Mouse (Mus musculus): ENCODE measurements at regions not wholly inside any gene's neighbourhood (a gene's known extent, or its start where the extent isn't known, plus 50 kb on each side); places are given as distances from the start of the nearest gene placed in this dataset.

DNA sequence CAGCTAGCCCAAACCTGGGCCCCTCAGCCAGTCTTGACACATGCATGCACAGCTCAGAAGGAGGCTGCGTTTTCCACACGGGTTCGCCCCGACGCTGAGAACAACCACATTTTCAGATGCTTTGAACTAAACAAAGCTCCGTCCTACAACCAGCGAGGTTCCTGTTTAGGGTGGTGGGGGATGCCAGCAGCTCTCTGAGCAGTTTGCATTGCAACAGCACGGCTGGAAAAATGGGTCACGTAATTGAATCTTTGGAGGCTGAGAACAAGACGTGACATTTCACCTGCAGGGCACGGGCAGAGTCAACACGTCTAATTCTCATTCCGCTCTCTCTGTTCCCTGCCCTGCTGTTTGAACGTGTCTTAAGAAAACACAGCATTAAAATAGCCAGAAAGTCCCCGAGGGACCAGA lies 119.2 kb downstream of the Syk start:
- no peaks in the 10 kb centered on the region for H3K9me3 ChIP-seq (replicated peaks; ENCODE audit: control insufficient read depth, low read length)
- WGBS, result 29% methylated on average over 15 of the region's 15 CpGs
- H3K27ac ChIP-seq (ENCODE audit: low read length), result peak overlapping the region; percentile 69; the same call in 1 of the 2 replicates
- H3K4me1 ChIP-seq (ENCODE audit: control insufficient read depth, insufficient read depth, low read length), result 0 out of 2 replicates have a peak, but pooled peaks cover 6% of the 10 kb centered on the region
- H3K4me2 ChIP-seq (ENCODE audit: low read depth, low read length), result peak overlapping the region; percentile 20
- H3K36me3 ChIP-seq (ENCODE audit: control insufficient read depth, insufficient read depth, low read length), result no peaks in the 10 kb centered on the region
- no peak overlapping the region for H3K9ac ChIP-seq (ENCODE audit: low read length)
- no peaks in the 10 kb centered on the region for H3K27me3 ChIP-seq (ENCODE audit: control insufficient read depth, insufficient read depth, low read length)
- ATAC-seq (ENCODE audit: insufficient read depth, low FRiP score), result 0 out of 2 replicates have a peak, but pooled peaks have one; percentile 47
- no peak overlapping the region for H3K4me3 ChIP-seq (replicated peaks; ENCODE audit: low read length)

DNA sequence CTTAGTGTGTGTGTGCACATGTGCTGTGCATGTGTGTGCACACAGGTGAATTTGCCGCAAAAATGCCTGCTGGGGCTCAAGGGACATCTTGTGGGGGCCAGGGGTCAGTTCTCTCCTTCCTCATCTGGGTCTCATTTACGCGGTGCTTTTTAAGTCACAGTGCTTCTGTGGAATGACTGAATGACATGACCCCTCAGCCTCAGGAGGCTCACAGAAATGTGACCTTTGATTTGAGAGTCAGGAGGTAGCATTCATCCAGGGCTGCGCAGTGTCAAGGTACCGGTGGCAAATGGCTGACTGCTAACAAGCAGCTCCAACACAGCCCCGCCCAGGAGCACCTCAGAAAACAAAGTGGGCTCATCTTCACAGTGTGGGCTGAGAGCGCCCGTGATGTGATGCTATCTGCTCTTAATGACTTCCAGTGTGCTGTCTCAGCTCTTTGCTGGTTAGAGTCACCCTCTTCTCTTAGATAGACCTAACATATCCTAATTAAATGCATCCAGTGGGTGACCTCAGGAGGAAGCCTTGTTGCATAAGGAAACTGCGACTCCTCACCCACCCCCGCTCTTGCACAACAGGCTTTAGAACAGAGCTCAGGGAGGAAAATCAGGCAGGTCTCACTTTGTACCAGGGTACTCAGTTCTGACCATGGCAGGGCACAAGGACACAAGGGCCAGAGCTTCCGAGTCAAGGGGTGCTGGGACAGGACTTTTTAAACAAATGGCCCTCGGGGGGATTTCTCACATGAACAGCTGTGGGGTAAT lies 120.6 kb downstream of the Syk start:
- 0 out of 2 replicates have a peak, but pooled peaks cover 6% of the 10 kb centered on the region for H3K4me1 ChIP-seq (ENCODE audit: control insufficient read depth, insufficient read depth, low read length)
- H3K4me3 ChIP-seq (replicated peaks; ENCODE audit: low read length), result no peak overlapping the region
- no peak for ATAC-seq (ENCODE audit: insufficient read depth, low FRiP score)
- H3K36me3 ChIP-seq (ENCODE audit: control insufficient read depth, insufficient read depth, low read length), result no peaks in the 10 kb centered on the region
- no peak overlapping the region for H3K27ac ChIP-seq (ENCODE audit: low read length)
- 67% methylated on average over 12 of the region's 12 CpGs for WGBS
- H3K27me3 ChIP-seq (ENCODE audit: control insufficient read depth, insufficient read depth, low read length), result no peaks in the 10 kb centered on the region
- no peak overlapping the region for H3K4me2 ChIP-seq (ENCODE audit: low read depth, low read length)
- H3K9me3 ChIP-seq (replicated peaks; ENCODE audit: control insufficient read depth, low read length), result no peaks in the 10 kb centered on the region
- no peak overlapping the region for H3K9ac ChIP-seq (ENCODE audit: low read length)

DNA sequence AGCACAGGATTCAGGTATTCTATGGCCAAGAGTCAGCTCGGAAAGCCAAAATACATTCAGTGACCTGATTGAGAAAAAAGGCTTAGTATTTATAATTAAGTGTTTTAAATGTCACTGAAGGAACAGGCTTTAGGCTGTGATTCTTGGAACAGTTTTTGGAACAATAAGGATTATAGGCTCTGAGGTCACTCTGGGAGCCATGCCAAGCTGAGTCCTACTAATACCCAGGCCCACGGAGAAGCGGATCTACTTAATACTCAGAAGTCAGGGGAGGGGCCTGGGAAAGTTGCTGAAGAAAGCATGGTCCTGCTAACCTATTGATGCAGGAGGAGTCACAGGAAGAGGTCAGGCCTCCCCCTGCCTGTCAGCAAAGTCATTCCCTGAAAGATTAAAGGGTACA lies 121.7 kb downstream of the Syk start:
- H3K27me3 ChIP-seq (ENCODE audit: control insufficient read depth, insufficient read depth, low read length), result no peaks in the 10 kb centered on the region
- H3K27ac ChIP-seq (ENCODE audit: low read length), result no peak overlapping the region
- no peaks in the 10 kb centered on the region for H3K9me3 ChIP-seq (replicated peaks; ENCODE audit: control insufficient read depth, low read length)
- peak; percentile 58; the same call in 1 of the 2 replicates for ATAC-seq (ENCODE audit: insufficient read depth, low FRiP score)
- 0 out of 2 replicates have a peak, but pooled peaks cover 6% of the 10 kb centered on the region for H3K4me1 ChIP-seq (ENCODE audit: control insufficient read depth, insufficient read depth, low read length)
- 33% methylated on average over 3 of the region's 3 CpGs for WGBS
- H3K4me3 ChIP-seq (replicated peaks; ENCODE audit: low read length), result no peak overlapping the region
- H3K36me3 ChIP-seq (ENCODE audit: control insufficient read depth, insufficient read depth, low read length), result no peaks in the 10 kb centered on the region
- H3K4me2 ChIP-seq (ENCODE audit: low read depth, low read length), result no peak overlapping the region
- no peak overlapping the region for H3K9ac ChIP-seq (ENCODE audit: low read length)

DNA sequence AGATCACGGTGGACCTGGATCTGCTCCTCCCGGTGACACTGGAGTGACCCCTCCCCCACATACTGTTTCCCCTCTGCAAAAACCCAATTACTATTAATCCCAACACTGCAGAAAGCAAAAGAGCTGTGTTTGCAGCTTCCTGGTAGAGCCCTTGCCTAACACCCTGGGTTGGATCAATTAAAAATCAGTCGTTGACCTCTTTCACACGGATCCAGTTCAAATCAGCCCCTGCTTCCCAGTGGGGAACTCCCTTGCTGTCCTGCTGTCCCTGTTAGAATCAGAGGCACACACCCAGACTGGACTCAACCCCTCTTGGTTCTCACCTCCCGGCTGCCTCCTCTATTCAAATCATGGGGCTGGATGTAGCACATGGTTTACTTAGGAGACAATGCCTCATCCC lies 126.6 kb downstream of the Syk start:
- ATAC-seq (ENCODE audit: insufficient read depth, low FRiP score), result no peak
- WGBS, result 54% methylated on average over 5 of the region's 5 CpGs
- no peaks in the 10 kb centered on the region for H3K4me1 ChIP-seq (ENCODE audit: control insufficient read depth, insufficient read depth, low read length)

DNA sequence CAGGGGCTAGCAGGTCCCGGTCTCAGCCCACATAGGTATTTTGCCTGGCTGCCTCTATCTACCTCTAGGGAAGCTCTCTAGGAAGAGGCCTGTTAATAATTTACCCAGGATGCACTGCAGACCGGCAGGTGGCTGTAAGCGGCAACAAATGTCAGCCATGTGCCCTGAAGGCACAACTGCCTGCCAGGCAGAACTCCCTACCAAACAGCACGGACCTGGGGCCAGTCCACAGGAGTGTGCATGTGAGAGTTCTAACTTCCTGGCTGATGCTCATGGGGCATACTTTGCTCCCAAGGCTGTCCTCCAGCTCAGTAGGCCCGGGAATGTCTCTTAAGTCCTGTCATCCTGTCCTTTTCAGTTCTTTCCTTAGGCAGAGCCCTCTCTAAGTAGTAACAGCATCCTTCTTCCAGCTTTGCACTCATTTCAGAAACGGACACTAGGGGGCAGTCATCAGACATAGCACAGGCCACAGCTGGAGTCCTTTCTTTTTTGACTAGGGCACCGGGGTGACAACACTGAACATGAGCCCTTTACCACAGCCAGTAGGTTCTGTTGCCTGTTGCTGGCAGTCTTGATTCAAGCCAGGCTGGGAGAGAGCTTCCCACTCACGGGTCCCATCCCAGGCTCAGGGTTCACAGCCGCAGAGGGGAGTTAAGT lies 128.9 kb downstream of the Syk start:
- Histone ChIP-seq H3K4me3 (replicated peaks; ENCODE audit: low read length) (no peak overlapping the region), H3K4me1 (ENCODE audit: control insufficient read depth, insufficient read depth, low read length) (no peaks in the 10 kb centered on the region), H3K9me3 (replicated peaks; ENCODE audit: control insufficient read depth, low read length) (no peaks in the 10 kb centered on the region), H3K4me2 (ENCODE audit: low read depth, low read length) (no peak overlapping the region), H3K27me3 (ENCODE audit: control insufficient read depth, insufficient read depth, low read length) (no peaks in the 10 kb centered on the region), H3K27ac (ENCODE audit: low read length) (no peak overlapping the region), H3K9ac (ENCODE audit: low read length) (no peak overlapping the region), H3K36me3 (ENCODE audit: control insufficient read depth, insufficient read depth, low read length) (no peaks in the 10 kb centered on the region)
- ATAC-seq (ENCODE audit: insufficient read depth, low FRiP score), result peak; percentile 69; the same call in 1 of the 2 replicates
- WGBS, result 26% methylated on average over 9 of the region's 9 CpGs

More for the DNA sequence above, 126.6 kb downstream of the Syk start:
- no peak overlapping the region for H3K9ac ChIP-seq (ENCODE audit: low read length)
- H3K36me3 ChIP-seq (ENCODE audit: control insufficient read depth, insufficient read depth, low read length), result no peaks in the 10 kb centered on the region
- no peak overlapping the region for H3K27ac ChIP-seq (ENCODE audit: low read length)
- H3K27me3 ChIP-seq (ENCODE audit: control insufficient read depth, insufficient read depth, low read length), result no peaks in the 10 kb centered on the region
- H3K4me3 ChIP-seq (replicated peaks; ENCODE audit: low read length), result no peak overlapping the region
- no peaks in the 10 kb centered on the region for H3K9me3 ChIP-seq (replicated peaks; ENCODE audit: control insufficient read depth, low read length)
- H3K4me2 ChIP-seq (ENCODE audit: low read depth, low read length), result no peak overlapping the region

DNA sequence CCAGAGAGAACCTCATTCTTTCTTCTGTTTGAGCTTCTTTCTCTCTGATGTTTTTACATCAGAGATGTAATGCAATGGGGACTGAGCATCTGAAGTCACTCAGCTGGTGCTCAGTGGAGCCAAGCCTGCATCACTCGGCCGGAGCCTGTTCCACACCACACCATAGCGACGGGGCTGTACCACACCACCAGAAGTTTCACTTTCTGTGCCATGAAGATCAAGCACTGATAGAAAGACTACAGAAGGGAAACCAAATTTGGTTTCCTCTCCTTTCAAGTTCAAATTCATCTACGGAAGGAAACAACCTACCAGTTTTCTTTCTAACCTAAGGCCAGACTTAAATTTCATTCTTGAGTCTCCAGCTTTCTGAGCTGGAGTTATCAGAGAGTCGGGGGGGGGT lies 138.5 kb downstream of the Syk start:
- Histone ChIP-seq H3K4me3 (replicated peaks; ENCODE audit: low read length) (no peak overlapping the region), H3K4me2 (ENCODE audit: low read depth, low read length) (no peak overlapping the region), H3K4me1 (ENCODE audit: control insufficient read depth, insufficient read depth, low read length) (peaks cover 7% of the 10 kb centered on the region; the same call in 1 of the 2 replicates), H3K9ac (ENCODE audit: low read length) (no peak overlapping the region), H3K36me3 (ENCODE audit: control insufficient read depth, insufficient read depth, low read length) (no peaks in the 10 kb centered on the region), H3K27me3 (ENCODE audit: control insufficient read depth, insufficient read depth, low read length) (no peaks in the 10 kb centered on the region), H3K9me3 (replicated peaks; ENCODE audit: control insufficient read depth, low read length) (no peaks in the 10 kb centered on the region), H3K27ac (ENCODE audit: low read length) (no peak overlapping the region)
- ATAC-seq (ENCODE audit: insufficient read depth, low FRiP score), result no peak
- WGBS, result 82% methylated on average over 6 of the region's 6 CpGs

DNA sequence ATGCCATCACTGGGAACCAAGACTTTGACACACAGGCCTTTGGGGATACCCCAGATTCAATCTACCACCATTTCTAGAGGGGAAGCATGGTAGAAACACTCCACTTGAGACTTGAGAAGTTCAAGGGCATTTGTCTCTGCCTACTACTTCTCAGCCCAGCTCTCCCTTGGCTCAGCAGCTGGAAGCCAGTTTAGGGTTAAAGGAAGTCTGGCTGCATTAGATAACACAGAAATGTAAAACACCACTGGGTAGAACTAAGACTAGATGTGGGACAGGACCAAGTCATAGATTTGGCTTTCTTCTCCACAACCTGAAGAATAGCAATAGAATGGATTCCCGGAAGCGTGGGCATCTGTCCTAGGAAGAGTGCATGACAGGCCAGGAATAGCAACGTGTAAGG lies 139.7 kb downstream of the Syk start:
- Histone ChIP-seq H3K36me3 (ENCODE audit: control insufficient read depth, insufficient read depth, low read length) (no peaks in the 10 kb centered on the region), H3K9ac (ENCODE audit: low read length) (no peak overlapping the region), H3K4me1 (ENCODE audit: control insufficient read depth, insufficient read depth, low read length) (peaks cover 8% of the 10 kb centered on the region; the same call in 1 of the 2 replicates), H3K27ac (ENCODE audit: low read length) (no peak overlapping the region), H3K4me3 (replicated peaks; ENCODE audit: low read length) (no peak overlapping the region), H3K27me3 (ENCODE audit: control insufficient read depth, insufficient read depth, low read length) (no peaks in the 10 kb centered on the region), H3K4me2 (ENCODE audit: low read depth, low read length) (no peak overlapping the region), H3K9me3 (replicated peaks; ENCODE audit: control insufficient read depth, low read length) (no peaks in the 10 kb centered on the region)
- ATAC-seq (ENCODE audit: insufficient read depth, low FRiP score), result no peak
- 65% methylated on average over 3 of the region's 3 CpGs for WGBS

DNA sequence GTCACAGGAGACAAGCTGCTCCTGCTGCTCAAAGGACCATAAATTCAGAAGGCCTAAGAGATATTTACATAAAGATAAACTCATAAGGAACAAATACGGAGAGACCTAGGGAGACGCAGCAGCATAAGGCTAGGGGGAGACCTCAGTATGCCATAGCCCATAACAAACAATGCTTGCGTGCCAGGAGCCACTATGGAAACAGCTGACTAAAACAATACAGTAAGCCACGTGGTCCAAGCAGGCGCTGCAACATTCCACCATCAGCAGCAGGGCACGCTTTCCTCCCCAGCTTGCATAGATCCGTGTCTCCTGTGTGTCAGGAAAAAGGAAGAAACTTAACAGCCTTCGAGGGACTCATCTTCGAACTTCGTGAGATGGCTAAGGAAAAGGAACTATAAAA lies 143.1 kb downstream of the Syk start:
- Histone ChIP-seq H3K27me3 (ENCODE audit: control insufficient read depth, insufficient read depth, low read length) (no peaks in the 10 kb centered on the region), H3K4me1 (ENCODE audit: control insufficient read depth, insufficient read depth, low read length) (peaks cover 8% of the 10 kb centered on the region; the same call in 1 of the 2 replicates), H3K27ac (ENCODE audit: low read length) (no peak overlapping the region), H3K36me3 (ENCODE audit: control insufficient read depth, insufficient read depth, low read length) (no peaks in the 10 kb centered on the region), H3K4me2 (ENCODE audit: low read depth, low read length) (no peak overlapping the region), H3K9me3 (replicated peaks; ENCODE audit: control insufficient read depth, low read length) (no peaks in the 10 kb centered on the region), H3K4me3 (replicated peaks; ENCODE audit: low read length) (no peak overlapping the region), H3K9ac (ENCODE audit: low read length) (no peak overlapping the region; the same call in 1 of the 2 replicates)
- peak; percentile 50; the same call in 1 of the 2 replicates for ATAC-seq (ENCODE audit: insufficient read depth, low FRiP score)
- WGBS, result 23% methylated on average over 10 of the region's 10 CpGs

DNA sequence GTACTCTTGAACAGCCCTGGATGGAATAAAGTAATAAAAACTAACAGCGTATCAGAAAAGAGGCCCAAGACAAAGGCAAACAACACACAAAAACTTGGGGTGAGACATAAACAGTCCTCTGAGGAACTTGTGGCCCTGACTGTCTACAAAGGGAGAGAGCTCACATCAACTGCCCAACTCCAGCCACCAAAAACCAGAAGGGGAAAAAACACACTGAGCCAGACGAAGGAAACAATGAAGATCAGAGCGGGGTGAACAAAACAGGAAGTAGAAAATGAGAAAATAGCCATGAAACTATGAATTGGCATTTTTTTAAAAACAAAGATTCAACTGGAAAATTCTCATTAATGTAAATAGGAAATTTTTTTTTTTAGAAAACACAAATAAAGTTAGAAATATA lies 143.6 kb downstream of the Syk start:
- WGBS, result 59% methylated on average over 3 of the region's 3 CpGs
- Histone ChIP-seq H3K4me1 (ENCODE audit: control insufficient read depth, insufficient read depth, low read length) (peaks cover 8% of the 10 kb centered on the region; the same call in 1 of the 2 replicates), H3K36me3 (ENCODE audit: control insufficient read depth, insufficient read depth, low read length) (no peaks in the 10 kb centered on the region), H3K4me2 (ENCODE audit: low read depth, low read length) (no peak overlapping the region), H3K4me3 (replicated peaks; ENCODE audit: low read length) (no peak overlapping the region), H3K9ac (ENCODE audit: low read length) (no peak overlapping the region), H3K27me3 (ENCODE audit: control insufficient read depth, insufficient read depth, low read length) (no peaks in the 10 kb centered on the region), H3K9me3 (replicated peaks; ENCODE audit: control insufficient read depth, low read length) (no peaks in the 10 kb centered on the region), H3K27ac (ENCODE audit: low read length) (no peak overlapping the region)
- no peak for ATAC-seq (ENCODE audit: insufficient read depth, low FRiP score)

All from stomach, embryonic 16.5 days (tissue).